Mouse (Mus musculus) heart, postnatal 14 days (tissue): Measurements from ENCODE around the gene Gm10318. TPM values are rescaled to one million over a fixed set of nuclear protein-coding genes. Genes with fewer than 3 reads are reported as not detected.

ENCODE experiments used
- DNase-seq, 2 experiments: peaks; one replicate each; pipeline ENCODE4 v3.0.0; 2021 to 2022
- intact Hi-C: fragments of 180-260 bp; cut with DNase I; formaldehyde crosslinking; loops from one replicate; pipeline ENCODE4 v1.15.1; 2025
- total RNA-seq, 2 experiments: library from RNA; stranded (reverse); gene quantifications; 2 replicates each; pipeline ENCODE4 v1.2.3; 2021

Gene Gm10318
- total RNA-seq, 2 experiments from 2014 or later: not detected

DNA sequence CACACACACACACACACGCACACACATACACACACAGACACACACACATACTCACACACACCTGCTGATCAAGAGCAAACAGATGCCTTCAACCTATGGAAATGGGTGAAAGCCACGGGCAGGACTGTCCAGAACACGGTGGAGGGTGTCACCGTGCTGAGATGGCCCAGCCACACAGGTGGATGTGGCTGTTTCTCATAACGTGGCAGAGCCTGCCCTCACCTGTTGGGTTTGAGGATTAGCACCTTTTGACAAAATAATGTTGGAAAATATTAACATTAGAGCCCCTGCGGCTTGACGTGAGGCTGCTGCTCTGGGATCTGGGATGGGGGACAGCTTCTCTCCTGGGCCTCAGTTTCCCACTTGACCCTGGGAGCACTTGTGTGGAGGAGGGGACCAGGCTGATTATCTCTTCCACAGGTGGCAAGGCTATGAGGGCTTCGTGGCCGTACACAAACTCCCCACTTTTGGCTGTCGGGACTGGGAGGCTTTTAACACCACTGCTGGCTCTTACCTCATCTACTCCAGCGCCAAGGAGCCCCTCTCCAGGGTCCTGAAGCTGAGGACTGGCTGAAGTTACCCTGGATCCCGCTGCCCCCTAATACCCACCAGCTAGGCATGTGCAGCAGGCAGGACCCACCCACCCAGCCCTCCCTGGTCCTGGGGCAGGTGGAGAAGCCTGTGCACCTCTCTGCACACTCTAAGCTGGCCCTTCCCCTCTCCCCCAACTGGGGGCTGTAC, 33.5 kb downstream of the Gm10318 start:
- no peak for DNase-seq
- intact Hi-C loops: loop anchor here (10.0 kb wide), 1 partner anchor 371 kb away; the partner anchor contains the start of gene Fam207a

DNA sequence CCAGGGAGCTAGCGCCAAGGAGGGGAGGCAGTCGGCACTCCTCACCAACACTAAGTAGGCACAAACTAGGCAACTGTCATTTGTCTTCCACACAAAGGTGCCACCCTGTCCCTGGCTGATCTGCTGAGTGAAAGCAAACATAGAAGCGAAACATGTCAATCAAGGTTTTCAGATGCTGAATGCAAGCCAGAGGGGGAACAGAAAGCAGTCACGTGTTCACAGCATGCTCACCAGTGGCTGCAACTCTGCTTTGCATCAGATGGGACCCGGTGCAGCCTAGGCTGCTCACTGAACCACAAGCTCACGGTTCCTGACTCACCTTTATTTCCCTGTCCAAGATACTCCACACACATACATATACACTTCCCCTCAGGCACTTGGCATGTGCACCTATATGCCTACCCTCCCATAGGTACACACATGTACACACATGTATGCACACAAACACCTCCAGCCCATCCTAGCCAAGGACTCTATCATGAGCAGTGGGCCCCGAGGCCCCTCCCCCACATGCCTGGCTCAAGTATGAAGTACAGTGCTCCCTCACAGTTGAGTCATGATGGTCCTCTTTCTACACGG, 38.4 kb downstream of the Gm10318 start:
- no peak for DNase-seq
- intact Hi-C loops: no loop called here

DNA sequence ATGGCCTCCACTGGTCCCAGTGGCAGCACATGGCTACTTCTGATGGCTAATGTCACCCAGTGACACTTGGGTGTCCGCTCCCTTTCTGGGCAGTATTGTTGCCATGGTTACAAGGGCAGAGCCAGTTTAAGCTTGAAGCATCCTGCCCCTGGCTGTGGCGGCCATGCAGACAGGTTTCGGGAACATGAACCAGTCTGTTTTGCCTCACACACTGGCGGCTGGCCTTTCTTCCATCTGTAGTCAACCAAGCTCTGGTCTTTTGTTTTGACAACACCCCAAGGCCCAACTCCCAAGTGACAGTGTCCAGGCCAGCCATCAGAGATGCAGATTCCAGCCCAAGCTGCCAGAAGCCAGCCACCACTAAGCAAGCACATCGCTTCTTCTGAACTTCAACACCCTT, 42.9 kb downstream of the Gm10318 start:
- peak; percentile 13 to 31 for DNase-seq
- intact Hi-C loops: no loop called here

DNA sequence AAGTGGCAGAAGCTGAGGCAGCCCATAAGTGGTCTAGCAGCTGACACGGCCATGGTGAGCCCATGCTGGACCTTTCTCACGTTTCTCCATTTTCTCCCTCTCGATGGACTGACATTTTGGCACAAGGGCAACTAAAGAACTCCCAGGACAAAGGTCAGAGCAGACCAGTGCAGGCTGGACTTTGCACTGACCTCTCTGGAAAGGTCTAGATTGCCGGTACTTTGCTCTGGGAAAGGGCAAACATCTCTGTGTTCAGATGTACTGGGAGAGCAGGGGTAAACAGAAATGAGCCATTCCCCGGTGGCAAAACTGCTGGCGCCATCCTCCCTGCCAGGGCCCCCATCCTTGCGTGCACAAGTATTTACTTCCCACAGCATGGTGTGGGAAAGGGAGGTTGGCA, 47.5 kb downstream of the Gm10318 start:
- intact Hi-C loops: no loop called here
- no peak for DNase-seq

DNA sequence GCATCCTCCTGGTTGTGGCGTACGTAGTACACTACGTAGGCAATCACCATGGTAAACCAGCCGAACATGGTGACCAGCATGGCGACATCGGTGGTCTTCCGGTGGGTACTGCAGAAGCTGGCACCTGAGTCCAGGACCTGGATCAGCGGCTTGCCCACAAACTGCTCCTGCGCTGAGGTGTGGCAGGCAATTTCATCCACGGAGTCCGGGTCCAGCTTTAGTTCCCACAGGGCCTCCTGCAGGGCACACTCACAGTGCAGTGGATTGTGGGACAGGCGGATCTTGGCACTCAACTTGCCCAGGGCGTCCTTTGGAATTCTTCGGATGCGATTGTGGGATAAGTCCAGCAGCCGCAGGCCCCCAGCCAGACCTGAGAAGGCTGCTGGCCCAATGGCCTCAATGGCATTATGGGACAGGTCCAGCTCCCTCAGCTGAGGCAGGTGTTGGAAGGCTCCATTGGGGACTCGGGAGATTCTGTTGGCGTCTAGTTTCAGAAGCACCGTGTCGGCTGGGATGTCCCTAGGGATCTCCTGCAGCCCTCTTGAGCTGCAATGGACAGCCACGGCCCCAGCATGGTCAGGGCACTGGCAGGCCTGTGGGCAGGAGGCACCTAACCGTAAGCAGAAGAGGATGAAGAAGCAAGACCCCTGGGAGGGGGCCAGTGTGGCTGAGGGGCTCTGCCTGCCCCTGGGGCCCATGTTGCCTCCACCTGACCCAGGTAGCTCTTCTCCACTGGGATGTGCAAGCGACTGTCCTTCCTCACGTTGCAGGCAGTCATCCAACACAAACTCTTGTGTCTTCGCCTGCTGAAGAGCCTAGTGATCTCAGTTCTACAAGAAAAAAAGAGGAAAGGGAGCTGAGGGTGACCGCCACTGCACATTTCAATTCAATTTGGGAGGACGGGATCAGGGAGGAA, 48.5 kb downstream of the Gm10318 start:
- intact Hi-C loops: no loop called here
- no peak for DNase-seq

DNA sequence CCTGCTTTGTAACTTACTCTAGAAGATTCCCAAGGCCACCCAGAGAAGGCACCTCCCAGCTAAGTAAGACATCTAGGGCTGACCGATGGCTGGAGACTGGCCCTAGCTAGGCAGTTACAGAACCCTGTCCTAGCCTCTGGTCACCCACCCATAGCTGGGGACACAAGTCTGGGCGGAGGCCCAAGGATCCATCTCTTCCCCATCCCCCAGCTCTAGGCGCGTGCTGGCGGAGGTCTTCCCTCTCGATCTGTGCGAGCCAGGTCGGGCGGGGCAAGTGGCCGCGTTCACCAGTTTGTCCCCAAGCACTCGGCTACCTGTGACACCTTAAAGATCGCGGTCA, 49.2 kb downstream of the Gm10318 start:
- intact Hi-C loops: no loop called here
- DNase-seq: peak in 1 of 2 experiments; percentile 25

DNA sequence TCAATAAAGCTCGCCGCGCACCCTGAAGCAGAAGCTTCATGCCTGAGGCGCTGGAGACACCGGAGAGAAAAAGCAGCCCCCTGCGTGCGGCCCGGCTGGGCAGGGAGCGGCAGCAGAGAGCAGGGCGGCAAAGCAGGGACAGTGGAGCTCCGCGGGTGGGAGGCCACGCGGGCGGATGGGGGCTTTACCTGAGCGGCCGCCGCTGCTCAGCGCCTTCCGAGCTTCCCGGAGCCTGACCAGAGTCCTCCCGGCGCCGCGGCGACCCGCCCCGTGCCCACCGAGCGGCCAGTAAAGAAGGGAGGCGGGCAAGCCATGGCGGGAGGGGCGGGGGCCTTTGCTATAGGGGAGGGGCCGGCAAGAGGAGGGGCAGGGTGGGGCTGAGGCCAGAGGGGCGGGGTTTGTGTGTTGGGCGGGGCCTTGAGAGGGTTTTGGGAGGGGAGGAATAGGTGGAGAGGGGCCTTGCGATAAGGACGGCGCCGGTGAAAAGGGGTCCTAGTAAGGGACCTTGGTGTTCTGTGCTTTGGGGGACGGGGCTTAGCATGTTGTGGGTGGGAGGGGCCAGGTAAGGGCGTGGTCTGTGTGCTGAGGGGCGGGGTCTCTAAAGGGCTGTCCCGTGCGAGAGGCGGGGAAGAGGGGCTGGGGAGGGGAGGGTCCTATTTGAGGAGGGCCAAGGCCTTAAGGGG, 49.7 kb downstream of the Gm10318 start, which contains the start of gene Lrrc3:
Lrrc3 (minus strand) TSS at position 326 of the 683 bp plus-strand sequence.
- DNase-seq: peak; percentile 39 to 40
- intact Hi-C loops: no loop called here

DNA sequence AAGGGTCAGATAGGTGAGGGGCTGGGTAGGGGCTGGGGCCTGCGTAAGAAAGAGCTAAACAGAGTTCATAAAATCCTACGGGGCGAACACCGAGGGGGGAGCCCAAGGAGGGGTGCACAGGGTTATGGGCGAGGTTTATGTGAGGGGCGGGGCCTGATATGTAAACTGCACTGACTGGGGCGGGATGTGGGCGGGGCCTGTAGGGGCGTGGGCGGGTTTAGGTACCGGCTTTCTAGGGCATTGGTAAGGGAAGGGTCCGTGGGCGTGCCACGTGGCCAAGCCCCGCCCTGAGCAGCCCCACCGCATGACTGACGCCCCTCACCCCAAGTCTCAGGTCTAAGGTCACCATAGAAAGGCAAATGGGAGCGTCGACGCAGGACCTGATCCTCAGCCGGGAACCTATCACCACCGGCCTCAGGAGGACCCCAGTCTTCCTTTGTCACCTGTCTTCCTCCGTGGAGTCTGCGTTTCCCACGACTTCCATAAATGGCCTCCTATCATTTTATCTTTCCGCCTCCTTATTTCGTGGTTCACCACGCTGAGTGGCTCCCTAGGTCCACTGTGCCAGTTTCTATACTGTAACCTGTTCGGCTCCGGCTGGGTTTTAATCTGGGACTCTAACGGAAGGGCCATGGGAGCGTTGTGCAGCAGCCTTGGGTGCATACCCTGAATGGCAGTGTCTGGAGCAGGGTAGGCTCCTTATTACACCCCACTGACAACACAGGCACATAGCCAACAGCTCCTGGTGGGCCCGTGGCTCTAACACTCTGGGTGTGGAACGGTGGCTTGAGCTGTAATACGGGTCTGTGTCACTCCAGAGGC, 50.4 kb downstream of the Gm10318 start:
- peak in 1 of 2 experiments; percentile 18 for DNase-seq
- intact Hi-C loops: no loop called here

Other genes starting within 250 kb of the Gm10318 start
- gene Sumo3, start 246.8 kb upstream of the Gm10318 start, total RNA-seq: 10 to 100 TPM; 53.7 to 61.6 TPM
- 10 to 100 TPM in 1 of 2 experiments, 1 to 10 TPM in 1; 7.6 to 12.7 TPM for gene Gm49325, start 246.7 kb upstream of the Gm10318 start, total RNA-seq
- gene Ube2g2, start 230.6 kb upstream of the Gm10318 start, total RNA-seq: 10 to 100 TPM; 59.2 to 60.6 TPM
- gene Tspear, start 166.3 kb upstream of the Gm10318 start, total RNA-seq: under 1 TPM in 1 of 2 experiments, not detected in 1; 0.17 TPM
- gene Gm19402, start 162.1 kb upstream of the Gm10318 start, total RNA-seq: not detected
- gene Gm9508, start 155.6 kb upstream of the Gm10318 start, total RNA-seq: not detected
- not detected for gene Gm10272, start 146.2 kb upstream of the Gm10318 start, total RNA-seq
- gene Gm10024, start 141.4 kb upstream of the Gm10318 start, total RNA-seq: not detected
- gene Gm10142, start 137.1 kb upstream of the Gm10318 start, total RNA-seq: not detected
- gene Krtap12-1, start 132.3 kb upstream of the Gm10318 start, total RNA-seq: not detected
- not detected for gene Gm10100, start 126.4 kb upstream of the Gm10318 start, total RNA-seq
- not detected for gene Gm18596, start 110.2 kb upstream of the Gm10318 start, total RNA-seq
- not detected for gene Gm9736, start 101.5 kb upstream of the Gm10318 start, total RNA-seq
- gene Gm3233, start 93.2 kb upstream of the Gm10318 start, total RNA-seq: not detected
- gene Gm3238, start 81.5 kb upstream of the Gm10318 start, total RNA-seq: not detected
- not detected for gene Gm7138, start 75.9 kb upstream of the Gm10318 start, total RNA-seq
- gene Gm3250, start 70.3 kb upstream of the Gm10318 start, total RNA-seq: not detected
- not detected for gene Gm7137, start 64.7 kb upstream of the Gm10318 start, total RNA-seq
- gene Gm9639, start 57.8 kb upstream of the Gm10318 start, total RNA-seq: not detected
- not detected for gene Gm19668, start 53.7 kb upstream of the Gm10318 start, total RNA-seq
- gene Gm9507, start 41.0 kb upstream of the Gm10318 start, total RNA-seq: not detected
- not detected for gene Gm2696, start 38.2 kb upstream of the Gm10318 start, total RNA-seq
- gene Krtap10-4, start 25.8 kb upstream of the Gm10318 start, total RNA-seq: not detected
- gene Krtap10-10, start 16.9 kb upstream of the Gm10318 start, total RNA-seq: not detected
- gene Gm36176, start 6.1 kb upstream of the Gm10318 start, total RNA-seq: not detected
- gene Gm3285, start 9.1 kb downstream of the Gm10318 start, total RNA-seq: not detected
- under 1 TPM; 0.72 to 0.78 TPM for gene Lrrc3, start 49.7 kb downstream of the Gm10318 start, total RNA-seq
- 1 to 10 TPM in 1 of 2 experiments, under 1 TPM in 1; 0.34 to 1.5 TPM for gene Trpm2, start 117.7 kb downstream of the Gm10318 start, total RNA-seq
- 10 to 100 TPM in 1 of 2 experiments, 1 to 10 TPM in 1; 8.1 to 10.2 TPM for gene 1810043G02Rik, start 125.7 kb downstream of the Gm10318 start, total RNA-seq
- 100 to 1,000 TPM; 104 to 107 TPM for gene Pfkl, start 157.2 kb downstream of the Gm10318 start, total RNA-seq
- gene Dnmt3l, start 189.1 kb downstream of the Gm10318 start, total RNA-seq: not detected
- under 1 TPM in 1 of 2 experiments, not detected in 1; 0.12 TPM for gene Aire, start 190.8 kb downstream of the Gm10318 start, total RNA-seq
- gene Icosl, start 216.4 kb downstream of the Gm10318 start, total RNA-seq: 1 to 10 TPM; 5.5 to 6.0 TPM